Mouse (Mus musculus) neural tube, embryonic 12.5 days (tissue): ENCODE measurements around the gene Rfesd. TPM values are rescaled to one million over a fixed set of nuclear protein-coding genes. Genes with fewer than 3 reads are reported as not detected.

Experiments
- ATAC-seq: fragments of 200-750 bp; cut with Nextera tagmentation; 2 replicates; pipeline ENCODE4 v1.8.0; 2017; ENCODE audit warnings: low read depth, mild to moderate bottlenecking, moderate TSS enrichment, moderate library complexity; ENCODE audit not compliant: low FRiP score
- H3K27ac ChIP-seq: fragments of 300-500 bp; sonication (generic); 2 replicates; pipeline ENCODE4 v1.5.1; 2016
- H3K27me3 ChIP-seq: fragments of 300-500 bp; sonication (generic); replicated peaks from 2 replicates; pipeline ENCODE4 v1.6.1; 2016; ENCODE audit warnings: mild to moderate bottlenecking
- H3K36me3 ChIP-seq: fragments of 300-500 bp; sonication (generic); 2 replicates; pipeline ENCODE4 v1.6.1; 2016; ENCODE audit warnings: mild to moderate bottlenecking
- H3K4me1 ChIP-seq: fragments of 300-500 bp; sonication (generic); 2 replicates; pipeline ENCODE4 v1.6.1; 2016
- H3K4me2 ChIP-seq: fragments of 300-500 bp; sonication (generic); replicated peaks from 2 replicates; pipeline ENCODE4 v1.6.1; 2016; ENCODE audit warnings: mild to moderate bottlenecking
- H3K4me3 ChIP-seq: fragments of 300-500 bp; sonication (generic); 2 replicates; pipeline ENCODE4 v1.5.1; 2016
- H3K9ac ChIP-seq: fragments of 300-500 bp; sonication (generic); 2 replicates; pipeline ENCODE4 v1.6.1; 2016; ENCODE audit warnings: mild to moderate bottlenecking
- H3K9me3 ChIP-seq: fragments of 300-500 bp; sonication (generic); 2 replicates; pipeline ENCODE4 v1.6.1; 2016; ENCODE audit warnings: mild to moderate bottlenecking
- WGBS: fragments of 180-500 bp; shearing (Covaris S2); methylation state at CpG from one replicate; pipeline ENCODE4 v1.1.7; 2016; 5-methylcytosine and 5-hydroxymethylcytosine counted together
- polyA plus RNA-seq: library from polyadenylated mRNA; unstranded; fragments of >200 nt; fragmentation: Nextera tagmentation; extraction: Ambion mirVana; gene quantifications from 2 replicates; pipeline ENCODE4 v1.2.1, GENCODE M21; 2016

Rfesd gene
- polyA plus RNA-seq = 16.4 and 20.1 TPM in 2 replicates

DNA sequence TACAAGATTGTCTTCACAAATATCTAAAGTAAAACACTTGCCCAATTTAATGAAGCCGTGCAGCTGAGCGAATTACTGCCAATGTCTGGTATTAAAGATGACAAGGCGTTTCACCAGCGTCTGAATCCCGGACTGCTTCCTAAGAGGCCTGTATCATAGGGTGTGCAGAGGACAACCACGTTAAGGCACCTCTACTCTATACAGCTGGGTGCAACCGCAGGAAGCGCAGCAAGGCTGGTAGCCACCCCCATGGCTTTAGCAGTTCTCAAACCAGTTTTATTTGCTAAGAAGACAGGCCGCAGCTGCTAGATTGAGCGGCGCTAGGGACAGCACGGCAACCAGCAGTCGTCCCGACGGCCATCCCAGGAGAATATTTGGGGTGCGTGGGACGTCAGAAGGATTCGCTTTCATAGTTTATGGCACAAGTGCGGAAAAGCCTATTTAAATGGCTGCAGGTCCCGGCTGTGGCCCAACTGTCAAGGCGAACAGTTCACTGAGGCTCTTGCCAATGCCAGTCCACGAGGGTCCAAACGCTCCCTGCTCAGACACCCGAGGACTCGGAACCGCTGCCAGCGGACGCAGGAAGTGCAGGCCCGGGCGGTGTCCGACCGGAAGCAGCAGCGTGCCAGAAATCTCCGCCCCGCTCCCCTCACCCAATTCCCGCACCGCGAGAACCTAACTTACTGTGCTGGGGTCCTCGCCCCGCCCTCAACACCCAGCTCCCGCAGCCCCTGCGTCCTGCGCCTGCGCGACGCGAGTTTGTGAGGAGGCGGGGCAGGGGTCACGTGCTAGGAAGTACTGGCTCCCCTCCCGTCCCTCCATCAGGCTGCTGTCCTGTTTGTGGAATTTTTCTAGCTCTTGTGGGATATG is at the start of gene Rfesd:
Gene Rfesd (minus strand): TSS at position 746 of the 870 bp plus-strand sequence.
- Histone ChIP-seq H3K27ac (peak within 1 kb of the TSS; percentile 87), H3K4me2 (peak within 1 kb of the TSS; percentile 58), H3K9ac (peak within 1 kb of the TSS; percentile 83), H3K4me3 (peak within 1 kb of the TSS; percentile 68), H3K9me3 (no peaks in the 10 kb centered on the region), H3K4me1 (peaks cover 4% of the 10 kb centered on the region; the same call in 1 of the 2 replicates), H3K27me3 (no peaks in the 10 kb centered on the region), H3K36me3 (no peaks in the 10 kb centered on the region)
- WGBS = 2% methylated on average over 50 of the region's 50 CpGs
- ATAC-seq = peak; percentile 100

- ATAC-seq = peak; percentile 63; the same call in 1 of the 2 replicates
- no peaks in the 10 kb centered on the region for H3K27me3 ChIP-seq
- H3K9me3 ChIP-seq = no peaks in the 10 kb centered on the region
- 81% methylated on average over 13 of the region's 13 CpGs for WGBS
- no peak overlapping the region for H3K9ac ChIP-seq
- H3K27ac ChIP-seq = no peak overlapping the region
- no peak overlapping the region for H3K4me2 ChIP-seq
- 0 out of 2 replicates have a peak, but pooled peaks cover 9% of the 10 kb centered on the region for H3K36me3 ChIP-seq
- no peak overlapping the region for H3K4me3 ChIP-seq
- no peaks in the 10 kb centered on the region for H3K4me1 ChIP-seq
Measured at GRCm38 (mm10) chr13:76064363-76064945, 45.9 kb upstream of the Rfesd start.

DNA sequence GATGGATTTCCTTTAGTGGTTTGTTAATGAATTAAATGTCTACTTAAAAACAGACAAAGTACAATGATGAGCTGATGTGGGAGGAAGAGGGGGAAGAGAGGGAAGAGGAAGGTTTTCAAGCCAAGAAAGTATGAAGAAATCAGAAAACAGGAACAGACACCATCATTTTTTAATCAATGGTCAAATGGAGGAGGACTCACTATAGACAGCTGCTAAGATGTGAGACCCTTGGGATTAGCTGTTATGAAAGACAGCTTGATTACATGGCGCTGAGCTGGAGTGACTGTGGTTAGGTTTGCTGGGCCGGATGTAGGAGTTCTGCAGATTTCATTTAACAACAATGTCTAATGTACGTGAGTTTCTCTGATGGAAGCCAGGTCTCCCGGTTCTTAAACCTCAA is 45.0 kb upstream of the Rfesd start:
- H3K9me3 ChIP-seq = no peaks in the 10 kb centered on the region
- ATAC-seq = no peak
- H3K36me3 ChIP-seq = 0 out of 2 replicates have a peak, but pooled peaks cover 9% of the 10 kb centered on the region
- no peak overlapping the region for H3K9ac ChIP-seq
- no peak overlapping the region for H3K4me2 ChIP-seq
- H3K4me3 ChIP-seq = no peak overlapping the region
- no peaks in the 10 kb centered on the region for H3K4me1 ChIP-seq
- no peaks in the 10 kb centered on the region for H3K27me3 ChIP-seq
- 87% methylated on average over 4 of the region's 4 CpGs for WGBS
- H3K27ac ChIP-seq = no peak overlapping the region

DNA sequence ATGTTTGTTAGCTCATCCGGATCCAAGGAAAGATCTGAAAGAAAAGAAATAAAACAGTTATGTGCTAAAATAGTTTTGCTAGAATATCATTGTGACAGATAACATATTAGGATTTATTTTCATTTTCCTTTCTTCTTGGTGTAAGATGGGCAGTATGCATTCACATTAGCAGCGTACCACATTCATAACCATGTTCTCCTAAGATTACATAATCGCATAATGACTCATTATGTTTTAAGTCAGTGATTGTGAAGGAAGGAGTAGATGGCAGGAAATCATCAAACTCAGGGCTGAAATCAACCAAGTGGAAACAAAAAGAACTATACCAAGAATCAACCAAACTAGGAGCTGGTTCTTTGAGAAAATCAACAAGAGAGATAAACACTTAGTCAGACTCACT is 44.0 kb upstream of the Rfesd start:
- Histone ChIP-seq H3K4me2 (no peak overlapping the region), H3K9me3 (no peaks in the 10 kb centered on the region)
- no peak for ATAC-seq

DNA sequence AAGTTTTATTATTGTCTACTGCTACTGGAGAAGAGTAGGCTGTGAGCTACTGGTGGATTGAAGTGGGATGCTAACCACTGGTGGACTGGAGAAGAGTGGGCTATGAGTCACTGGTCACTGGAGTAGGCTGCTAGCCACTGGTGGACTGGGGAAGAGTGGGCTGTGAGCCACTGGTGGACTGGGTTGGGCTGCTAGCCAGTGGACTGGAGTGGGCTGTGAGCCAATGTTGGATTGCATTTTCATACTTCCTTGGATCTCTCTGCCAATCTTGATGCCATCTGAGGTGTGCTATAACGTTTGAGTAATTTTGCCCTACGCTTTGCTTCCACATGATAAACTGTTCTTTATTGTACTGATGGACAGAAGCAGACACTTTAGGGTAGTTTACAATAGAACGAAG is 43.6 kb upstream of the Rfesd start:
- ATAC-seq = no peak
- Histone ChIP-seq H3K4me3 (no peak overlapping the region), H3K9ac (no peak overlapping the region), H3K4me1 (no peaks in the 10 kb centered on the region), H3K27me3 (peaks cover 11% of the 10 kb centered on the region; the same call in 1 of the 2 replicates), H3K27ac (no peak overlapping the region), H3K36me3 (0 out of 2 replicates have a peak, but pooled peaks cover 9% of the 10 kb centered on the region), H3K9me3 (no peaks in the 10 kb centered on the region), H3K4me2 (no peak overlapping the region)
- WGBS = 89% methylated on average over 3 of the region's 3 CpGs

More for the DNA sequence above, 44.0 kb upstream of the Rfesd start:
- H3K27me3 ChIP-seq = peaks cover 8% of the 10 kb centered on the region; the same call in 1 of the 2 replicates
- WGBS = 92% methylated on average over 3 of the region's 3 CpGs
- 0 out of 2 replicates have a peak, but pooled peaks cover 9% of the 10 kb centered on the region for H3K36me3 ChIP-seq
- no peak overlapping the region for H3K4me3 ChIP-seq
- no peak overlapping the region for H3K9ac ChIP-seq
- H3K27ac ChIP-seq = no peak overlapping the region
- H3K4me1 ChIP-seq = no peaks in the 10 kb centered on the region

- H3K4me2 ChIP-seq = no peak overlapping the region
- 93% methylated on average over 4 of the region's 4 CpGs for WGBS
- no peak overlapping the region for H3K4me3 ChIP-seq
- H3K27ac ChIP-seq = no peak overlapping the region
- ATAC-seq = no peak
- 0 out of 2 replicates have a peak, but pooled peaks cover 3% of the 10 kb centered on the region for H3K36me3 ChIP-seq
- no peaks in the 10 kb centered on the region for H3K9me3 ChIP-seq
- peaks cover 17% of the 10 kb centered on the region for H3K4me1 ChIP-seq
- peaks cover 33% of the 10 kb centered on the region for H3K27me3 ChIP-seq
- no peak overlapping the region for H3K9ac ChIP-seq
Measured at GRCm38 (mm10) chr13:76059591-76059990, 41.1 kb upstream of the Rfesd start.

GRCm38 (mm10) chr13:76057267-76058069 is 38.9 kb upstream of the Rfesd start:
- Histone ChIP-seq H3K4me2 (peak overlapping the region; percentile 99; the same call in 1 of the 2 replicates), H3K27ac (no peak overlapping the region), H3K9me3 (no peaks in the 10 kb centered on the region), H3K9ac (no peak overlapping the region), H3K27me3 (peaks cover 43% of the 10 kb centered on the region), H3K36me3 (no peaks in the 10 kb centered on the region), H3K4me1 (peaks cover 17% of the 10 kb centered on the region), H3K4me3 (no peak overlapping the region)
- ATAC-seq = no peak
- WGBS = 64% methylated on average over 10 of the region's 10 CpGs

GRCm38 (mm10) chr13:76056896-76057266 is 38.4 kb upstream of the Rfesd start, which contains the start of gene Gpr150:
TSS of gene Gpr150 (minus strand) at chr13:76056996.
- 16% methylated on average over 10 of the region's 10 CpGs for WGBS
- peak within 1 kb of the TSS; percentile 99 for H3K4me2 ChIP-seq
- H3K27ac ChIP-seq = no peak within 1 kb of the TSS
- no peaks in the 10 kb centered on the region for H3K36me3 ChIP-seq
- peak within 1 kb of the TSS; percentile 50 for H3K4me3 ChIP-seq
- peaks cover 43% of the 10 kb centered on the region for H3K27me3 ChIP-seq
- peak; percentile 1; the same call in 1 of the 2 replicates for ATAC-seq
- peak within 1 kb of the TSS; percentile 56 for H3K9ac ChIP-seq
- peaks cover 17% of the 10 kb centered on the region for H3K4me1 ChIP-seq
- no peaks in the 10 kb centered on the region for H3K9me3 ChIP-seq

- Histone ChIP-seq H3K9me3 (no peaks in the 10 kb centered on the region), H3K4me1 (peaks cover 17% of the 10 kb centered on the region), H3K4me2 (peak overlapping the region; percentile 99), H3K36me3 (no peaks in the 10 kb centered on the region), H3K27ac (no peak overlapping the region), H3K27me3 (peaks cover 43% of the 10 kb centered on the region), H3K4me3 (peak overlapping the region; percentile 50), H3K9ac (peak overlapping the region; percentile 56)
- ATAC-seq = peak; percentile 94
- under 1% methylated on average over 34 of the region's 34 CpGs for WGBS
Measured at GRCm38 (mm10) chr13:76056261-76056724, 37.8 kb upstream of the Rfesd start.

GRCm38 (mm10) chr13:76055391-76056232 is 37.1 kb upstream of the Rfesd start:
- peak; percentile 55 for ATAC-seq
- Histone ChIP-seq H3K9me3 (no peaks in the 10 kb centered on the region), H3K27me3 (peaks cover 43% of the 10 kb centered on the region), H3K4me1 (peaks cover 17% of the 10 kb centered on the region), H3K4me2 (peak overlapping the region; percentile 99), H3K27ac (no peak overlapping the region), H3K9ac (peak overlapping the region; percentile 56), H3K36me3 (no peaks in the 10 kb centered on the region), H3K4me3 (peak overlapping the region; percentile 50)
- under 1% methylated on average over 59 of the region's 59 CpGs for WGBS

DNA sequence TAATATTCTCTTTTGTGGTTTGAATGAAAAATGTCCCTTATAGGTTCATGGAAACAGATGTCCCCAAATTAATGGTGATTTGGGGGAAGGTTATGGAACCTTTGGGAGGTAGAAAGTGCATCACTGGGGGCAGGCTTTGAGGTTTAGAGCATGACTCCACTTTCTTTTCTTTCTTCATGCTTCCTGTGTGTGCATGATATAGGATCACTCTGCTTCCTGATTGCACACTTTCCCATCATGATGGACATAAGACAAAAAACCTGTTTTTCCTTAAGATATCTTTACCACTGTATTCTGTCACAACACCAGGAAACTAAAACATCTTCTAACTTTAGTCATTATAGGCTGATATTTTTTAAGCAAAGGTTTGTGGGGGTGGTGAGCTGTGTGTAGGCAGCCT is 26.5 kb upstream of the Rfesd start:
- no peak overlapping the region for H3K4me2 ChIP-seq
- no peak overlapping the region for H3K9ac ChIP-seq
- H3K9me3 ChIP-seq = no peaks in the 10 kb centered on the region
- H3K4me3 ChIP-seq = no peak overlapping the region
- no peak for ATAC-seq
- no peaks in the 10 kb centered on the region for H3K27me3 ChIP-seq
- no peaks in the 10 kb centered on the region for H3K4me1 ChIP-seq
- no peaks in the 10 kb centered on the region for H3K36me3 ChIP-seq
- H3K27ac ChIP-seq = no peak overlapping the region
